Mouse (Mus musculus) ES-Bruce4 (cell line): ENCODE results near the gene Them5.

Experiments
- CTCF ChIP-seq: IDR thresholded peaks from one replicate; pipeline ENCODE4 v1.8.1; 2011; ENCODE audit warnings: low read depth, low read length
- EP300 ChIP-seq: IDR thresholded peaks from 2 replicates; pipeline ENCODE4 v1.6.1; 2011; ENCODE audit warnings: low read depth, low read length; ENCODE audit not compliant: insufficient read depth
- POLR2A ChIP-seq: IDR thresholded peaks from one replicate; pipeline ENCODE4 v1.8.1; 2011; ENCODE audit warnings: low read length; ENCODE audit not compliant: insufficient read depth

- TF ChIP-seq CTCF = no peak
- no peak for TF ChIP-seq POLR2A
- no peak for TF ChIP-seq EP300
Measured at GRCm38 (mm10) chr3:94373597-94374011, 31.7 kb downstream of the Them5 start.
